Mouse (Mus musculus) layer of hippocampus, postnatal 25 days (tissue): ENCODE measurements around the gene Grk6. TPM values are rescaled to one million over a fixed set of nuclear protein-coding genes. Genes with fewer than 3 reads are reported as not detected.
A peak's percentile ranks its signal among the peaks of the same experiment; 100 is the strongest.

ENCODE experiments used
- DNase-seq, 2 experiments: peaks; one replicate each; pipeline ENCODE4 v3.0.0; 2022; ENCODE audit warnings: mixed read lengths in 2 of 2, low spot score in 1 of 2; ENCODE audit errors: extremely low spot score in 1 of 2
- total RNA-seq, 2 experiments: library from RNA; stranded (reverse); gene quantifications; 2 replicates each; pipeline ENCODE4 v1.2.3; 2021

Gene Grk6
- total RNA-seq, result 10 to 100 TPM; 66.7 to 74.7 TPM

- peak; percentile 93 to 94 for DNase-seq
Measured at GRCm38 (mm10) chr13:55444937-55445315, at the start of gene Grk6. Gene Grk6, plus strand, starts transcription at chr13:55445072.

GRCm38 (mm10) chr13:55398088-55398487, 46.8 kb upstream of the Grk6 start, which contains the start of gene Slc34a1:
Gene Slc34a1, plus strand, starts transcription at chr13:55398187.
- no peak for DNase-seq

- no peak for DNase-seq
Measured at GRCm38 (mm10) chr13:55399300-55400038, 45.4 kb upstream of the Grk6 start.

GRCm38 (mm10) chr13:55400039-55400346, 44.9 kb upstream of the Grk6 start:
- DNase-seq, result no peak

DNA sequence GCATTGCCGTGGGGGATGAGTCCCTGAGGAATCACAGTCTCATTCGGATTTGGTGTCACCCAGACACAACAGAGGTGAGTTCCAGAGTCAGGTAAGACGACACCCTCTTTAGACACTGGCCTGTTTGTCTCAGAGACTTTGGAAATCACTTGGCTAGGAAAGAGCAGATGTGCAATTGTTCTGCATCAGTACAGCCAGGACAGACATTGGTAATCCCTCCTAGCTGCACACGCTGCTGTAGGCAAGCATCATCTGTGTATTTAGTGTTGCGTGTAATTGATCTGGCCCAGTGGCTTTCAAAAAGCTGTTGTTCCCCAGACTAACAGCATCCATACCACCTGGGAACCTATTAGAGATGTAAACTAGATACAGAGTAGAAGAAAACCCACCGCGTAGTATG, 41.6 kb upstream of the Grk6 start:
- DNase-seq, result no peak

DNA sequence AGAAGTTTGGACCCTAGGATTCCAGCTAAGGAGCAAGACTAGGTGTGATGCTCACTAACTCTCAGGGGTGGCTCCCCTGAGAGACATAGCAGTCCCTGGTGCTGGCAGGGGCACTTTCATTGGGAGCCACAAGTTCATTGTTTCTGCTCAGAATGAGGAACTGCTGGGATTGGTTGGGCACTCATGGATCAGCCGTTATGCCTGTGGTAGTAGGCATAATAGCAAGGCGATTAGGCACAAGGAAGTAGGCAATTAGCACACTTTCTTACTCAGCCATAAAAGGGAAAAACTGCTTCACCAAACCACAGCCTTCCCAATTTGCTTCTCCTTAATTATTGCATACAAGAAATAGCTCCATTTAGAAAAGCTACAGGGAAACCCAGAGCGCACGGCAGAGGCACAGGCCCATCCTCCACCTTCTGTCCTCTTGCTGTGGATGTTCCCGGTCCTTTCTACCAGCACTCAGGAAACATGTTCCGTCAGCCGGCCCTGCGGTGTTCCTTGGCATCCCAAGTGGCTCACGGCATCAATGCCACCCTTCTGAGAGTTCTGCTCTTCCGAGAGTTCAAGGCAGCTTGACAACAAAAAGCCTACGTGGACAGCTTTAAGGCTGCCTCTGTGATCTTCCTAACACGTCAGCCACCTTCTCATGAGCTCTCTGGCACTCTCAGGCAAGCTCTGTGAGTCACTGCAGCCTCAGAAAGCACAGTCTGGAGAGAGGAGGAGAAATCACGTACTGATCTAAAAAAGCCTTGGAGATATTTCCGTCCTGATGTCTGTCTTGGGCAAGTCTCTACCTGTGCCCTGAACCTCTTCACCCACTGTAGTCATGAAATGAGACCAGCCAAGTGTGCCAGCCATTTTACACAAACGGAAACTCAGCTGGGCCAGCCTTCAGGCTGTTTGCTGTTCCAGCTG, 40.7 kb upstream of the Grk6 start:
- DNase-seq, result peak in 1 of 2 experiments; percentile 12

GRCm38 (mm10) chr13:55404853-55405782, 39.8 kb upstream of the Grk6 start:
- DNase-seq, result peak; percentile 66 to 83

DNA sequence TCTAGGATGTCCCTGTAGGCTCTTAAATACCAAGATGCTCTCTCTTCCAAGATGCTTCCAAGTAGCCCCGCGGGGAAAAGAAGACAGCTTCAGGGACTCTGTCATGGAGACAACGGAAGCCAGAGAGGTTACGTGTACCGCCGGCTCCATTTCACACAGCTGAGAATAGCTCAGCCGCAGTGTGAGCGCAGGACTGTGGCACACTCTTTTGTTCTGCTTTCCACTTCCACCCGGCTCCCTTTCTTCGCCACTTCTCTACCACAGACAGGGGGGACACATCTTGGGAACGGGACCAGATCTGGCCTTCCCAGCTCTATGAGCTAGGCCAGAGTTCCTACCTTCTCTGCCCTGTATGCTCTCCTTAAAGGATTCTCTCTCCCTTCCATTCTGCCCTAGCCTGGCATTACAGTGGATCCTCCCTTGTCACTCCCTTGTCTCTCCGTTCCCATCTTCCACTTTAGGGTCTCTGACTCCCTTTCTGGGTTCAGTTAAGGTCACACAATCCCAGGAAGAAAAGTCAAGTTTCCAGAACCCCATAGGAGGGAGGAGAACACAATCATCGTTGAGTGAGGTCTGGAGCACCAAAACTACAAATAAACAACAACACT, 39.0 kb upstream of the Grk6 start:
- DNase-seq, result no peak

DNA sequence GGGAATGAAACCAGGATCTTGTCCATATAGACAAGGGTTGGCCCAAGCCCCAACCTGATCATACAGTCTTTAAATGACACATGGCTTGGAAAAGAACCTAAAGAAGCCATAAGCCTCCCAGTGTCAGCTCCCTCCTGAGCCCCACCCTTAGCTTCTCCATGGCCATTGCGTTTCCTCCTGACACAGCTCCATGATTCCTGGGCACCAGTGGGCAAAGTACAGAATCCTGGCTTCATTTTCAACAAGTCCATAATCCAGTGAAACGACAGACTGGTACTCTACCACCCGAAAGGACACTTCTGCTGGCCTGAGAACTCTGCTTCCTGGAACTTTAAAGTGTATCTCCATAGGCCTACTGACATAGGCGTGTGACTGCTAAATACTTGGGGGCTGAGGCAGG, 37.5 kb upstream of the Grk6 start:
- no peak for DNase-seq

DNA sequence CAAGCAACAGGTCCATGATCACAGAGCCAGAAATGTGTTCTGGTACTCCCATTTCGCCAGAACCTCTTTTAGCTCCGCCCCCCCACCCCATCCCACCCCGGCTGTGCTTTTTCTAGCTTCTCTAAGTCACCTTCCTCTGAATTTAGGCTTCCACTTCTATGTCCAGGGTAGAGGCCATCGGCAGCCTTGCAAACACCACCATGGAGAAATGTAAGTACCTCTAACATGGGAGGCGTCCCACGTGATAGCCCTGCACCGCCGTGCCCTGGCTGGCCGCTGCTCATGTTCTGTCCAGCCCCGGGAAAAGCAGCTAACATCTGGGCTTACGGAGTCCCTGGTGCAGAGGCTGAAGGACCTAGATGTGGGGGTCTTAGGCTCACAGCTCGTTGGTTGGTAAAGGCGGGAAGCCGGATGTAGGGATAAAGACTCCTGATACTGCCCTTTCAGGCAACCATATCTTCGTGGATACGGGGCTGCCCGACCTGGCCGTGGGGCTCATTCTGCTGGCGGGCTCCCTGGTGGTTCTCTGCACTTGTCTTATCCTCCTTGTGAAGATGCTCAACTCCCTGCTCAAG, 36.2 kb upstream of the Grk6 start:
- no peak for DNase-seq

- no peak for DNase-seq
Measured at GRCm38 (mm10) chr13:55411826-55412225, 33.0 kb upstream of the Grk6 start.

- DNase-seq, result no peak
Measured at GRCm38 (mm10) chr13:55412643-55413307, 32.1 kb upstream of the Grk6 start.

DNA sequence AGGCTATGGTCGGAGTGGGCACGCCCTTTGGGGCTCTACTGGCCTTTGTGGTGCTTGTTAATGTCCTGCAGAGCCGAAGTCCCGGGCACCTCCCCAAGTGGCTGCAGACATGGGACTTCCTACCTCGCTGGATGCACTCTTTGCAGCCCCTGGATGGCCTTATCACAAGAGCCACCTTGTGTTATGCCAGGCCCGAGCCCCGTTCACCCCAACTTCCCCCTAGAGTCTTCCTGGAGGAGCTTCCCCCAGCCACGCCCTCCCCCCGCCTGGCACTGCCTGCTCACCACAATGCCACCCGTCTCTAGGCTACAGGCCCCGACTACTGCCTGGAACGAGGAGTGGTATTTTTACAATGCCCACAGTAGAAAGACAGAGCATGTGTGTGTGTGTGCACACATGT, 31.5 kb upstream of the Grk6 start:
- DNase-seq, result no peak

DNA sequence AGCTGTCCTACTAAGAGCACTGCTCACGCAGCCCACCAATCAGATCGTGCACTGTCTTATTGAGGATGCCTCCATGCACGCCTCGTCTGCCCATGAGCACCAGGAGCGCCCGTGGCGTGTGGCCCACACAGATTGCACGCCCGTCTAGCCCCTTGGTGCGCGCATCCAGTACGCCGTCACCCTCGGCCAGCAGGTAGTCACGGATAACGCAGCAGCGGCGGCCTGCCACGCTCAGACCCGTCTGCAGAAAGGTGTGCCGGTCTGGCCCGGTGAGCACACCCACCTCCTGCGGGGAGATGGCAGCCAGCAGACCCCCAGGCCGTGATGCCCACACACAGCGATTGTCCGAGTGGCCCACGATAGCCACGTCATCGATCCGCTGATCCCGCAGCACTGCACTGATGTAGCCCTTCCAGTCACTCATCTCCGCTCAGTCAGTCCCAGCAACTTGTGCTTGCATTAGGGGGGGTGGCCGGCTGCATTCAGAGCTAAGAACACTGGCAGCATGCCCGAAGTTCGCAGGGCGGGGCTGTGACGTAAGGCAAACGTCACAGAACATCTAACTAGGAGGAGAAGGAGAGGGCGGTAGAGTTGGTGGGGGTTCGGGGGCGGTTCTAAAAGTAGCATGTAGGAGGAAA, 30.0 kb upstream of the Grk6 start, which contains the start of gene Pfn3:
Gene Pfn3, minus strand, starts transcription at position 490 of the 638 bp plus-strand sequence.
- peak in 1 of 2 experiments; percentile 64 for DNase-seq

GRCm38 (mm10) chr13:55418004-55418403, 26.9 kb upstream of the Grk6 start:
- peak; percentile 85 to 96 for DNase-seq

GRCm38 (mm10) chr13:55419142-55419541, 25.7 kb upstream of the Grk6 start:
- no peak for DNase-seq

- peak in 1 of 2 experiments; percentile 11 for DNase-seq
Measured at GRCm38 (mm10) chr13:55420018-55420932, 24.6 kb upstream of the Grk6 start.
